Mouse (Mus musculus) urinary bladder, adult 2 months (tissue): Measurements from ENCODE around the gene Wdr89. TPM values are rescaled to one million over a fixed set of nuclear protein-coding genes. Genes with fewer than 3 reads are reported as not detected.

ENCODE experiments used
- DNase-seq: peaks from one replicate; pipeline ENCODE4 v3.0.0; 2022; ENCODE audit warnings: low spot score
- polyA plus RNA-seq: library from polyadenylated mRNA; depleted of rRNA; stranded (reverse); fragments of >200 nt; gene quantifications from 2 replicates; pipeline ENCODE4 v1.2.3, GENCODE M21; 2012

Gene Wdr89
- polyA plus RNA-seq, 1 experiment: 13.4 TPM

DNA sequence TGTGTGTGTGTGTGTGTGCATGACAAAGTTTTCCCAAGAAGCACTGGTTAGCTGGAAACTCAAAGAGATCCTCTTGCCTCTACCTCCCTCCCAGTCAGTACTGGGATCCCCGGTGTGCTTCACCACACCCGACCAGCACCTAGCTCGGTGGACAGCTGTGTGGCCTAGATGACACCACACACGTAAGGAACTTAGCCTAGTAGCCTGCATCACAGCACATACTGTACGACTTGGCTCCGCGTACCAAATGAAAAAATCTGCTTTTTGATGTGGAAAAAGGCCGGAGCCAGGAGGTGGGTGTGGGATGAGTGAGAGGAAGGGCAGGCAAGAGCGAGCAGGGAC lies 450 bp downstream of the Wdr89 start:
- DNase-seq: no peak

DNA sequence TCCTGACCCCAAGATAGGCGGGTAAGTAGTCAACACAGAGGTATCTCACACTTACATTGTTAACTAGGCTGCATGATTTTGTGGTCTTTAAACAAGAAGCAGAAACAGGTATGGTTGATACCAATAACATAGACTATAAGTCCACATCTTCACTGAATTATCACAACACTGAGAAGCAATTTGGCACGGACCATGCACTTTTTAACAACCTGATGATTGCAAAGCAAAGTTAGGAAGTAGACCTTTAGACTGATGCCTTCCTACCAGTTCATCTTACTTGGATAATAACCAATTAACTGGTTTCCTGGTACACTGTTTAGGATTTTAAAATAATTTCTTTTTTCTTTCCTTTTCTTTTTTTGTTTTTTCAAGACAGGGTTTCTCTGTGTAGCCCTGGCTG lies 1.1 kb downstream of the Wdr89 start:
- DNase-seq: no peak

DNA sequence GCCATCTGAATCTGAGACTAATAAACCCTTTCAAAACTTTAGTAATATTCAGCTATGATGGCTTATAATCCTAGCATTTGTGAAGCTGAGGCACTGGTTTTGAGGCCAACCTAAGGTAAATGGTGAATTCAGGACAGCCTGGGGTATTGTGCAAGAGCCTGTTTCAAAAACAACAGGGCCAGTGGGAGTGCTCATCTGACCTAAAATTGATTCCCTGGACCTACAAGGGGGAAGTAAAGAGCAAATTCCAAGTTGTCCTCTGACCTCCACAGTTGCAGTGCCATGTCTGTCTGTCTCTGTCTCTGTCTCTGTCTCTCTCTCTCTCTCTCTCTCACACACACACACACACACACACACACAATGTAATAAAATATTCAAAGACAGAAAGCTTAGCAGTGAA lies 2.4 kb downstream of the Wdr89 start:
- DNase-seq: no peak

DNA sequence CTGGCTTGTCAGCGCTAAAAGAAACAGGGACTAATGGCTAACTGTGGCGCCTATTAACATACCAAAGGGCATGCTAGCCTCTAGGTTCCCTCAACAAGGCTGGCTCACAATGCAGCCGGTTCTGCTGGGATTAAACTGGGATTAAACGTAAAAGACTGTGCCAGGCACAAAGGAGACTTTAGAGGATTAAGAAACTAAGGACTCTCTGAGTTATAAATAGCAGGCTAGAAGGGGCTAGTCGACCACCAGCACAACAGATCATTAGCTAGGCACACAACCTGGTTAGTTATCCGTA lies 4.9 kb downstream of the Wdr89 start:
- DNase-seq: no peak

DNA sequence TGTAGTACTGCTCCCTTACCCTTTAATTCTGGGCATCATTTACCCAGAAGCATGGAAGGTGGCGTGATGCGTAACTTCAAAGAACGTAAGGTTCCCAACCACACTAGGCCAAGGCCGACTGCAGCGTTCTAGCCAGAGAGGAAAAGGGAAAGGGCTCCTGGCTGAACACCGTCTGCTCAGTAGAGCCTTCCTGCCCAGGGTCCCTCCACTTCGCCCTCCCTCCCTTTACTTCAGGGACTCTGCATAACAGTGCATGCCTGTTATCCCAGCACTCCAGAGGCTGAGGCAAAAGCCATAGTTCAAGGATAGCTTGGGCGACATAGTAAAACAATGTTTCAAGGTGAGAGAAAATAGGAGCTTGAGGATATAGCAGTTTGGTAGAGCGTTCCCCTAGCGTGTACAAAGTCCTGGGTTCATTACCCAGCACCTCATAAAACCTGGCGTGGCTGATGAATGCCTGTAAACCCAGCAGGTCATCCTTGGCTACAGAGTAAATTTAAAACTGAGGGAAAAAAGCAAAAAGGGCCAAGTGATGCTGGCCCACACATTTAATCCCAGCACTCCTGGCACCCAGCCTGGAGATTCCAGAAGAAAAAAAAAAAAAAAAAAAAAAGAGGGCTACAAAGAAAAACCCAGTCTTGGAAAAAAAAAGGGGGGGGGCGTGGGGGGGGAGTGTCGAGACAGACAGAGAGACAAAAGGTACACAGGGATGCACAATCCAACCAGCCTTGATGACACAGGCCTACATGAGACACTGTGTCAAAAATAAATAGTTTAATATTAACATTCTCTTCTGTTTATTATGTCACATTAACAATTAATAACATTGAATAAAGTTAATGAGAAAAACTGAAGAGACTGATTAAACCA lies 5.5 kb downstream of the Wdr89 start:
- DNase-seq: no peak

DNA sequence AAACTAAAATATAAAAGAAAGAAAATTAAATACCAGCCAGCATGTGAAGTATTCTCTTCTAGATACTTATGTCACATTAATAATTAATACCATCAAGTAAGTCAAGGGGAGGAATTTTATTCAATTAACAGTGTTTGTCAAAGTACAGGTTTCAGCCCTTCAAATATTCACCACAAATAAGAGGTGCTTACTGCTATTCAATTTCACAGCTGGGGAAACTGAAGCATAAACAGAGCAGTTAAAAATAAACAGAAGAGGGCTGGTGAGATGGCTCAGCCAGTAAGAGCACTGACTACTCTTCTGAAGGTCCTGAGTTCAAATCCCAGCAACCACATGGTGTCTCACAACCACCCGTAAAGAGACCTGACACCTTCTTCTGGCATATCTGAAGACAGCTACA lies 7.0 kb downstream of the Wdr89 start:
- DNase-seq: no peak

DNA sequence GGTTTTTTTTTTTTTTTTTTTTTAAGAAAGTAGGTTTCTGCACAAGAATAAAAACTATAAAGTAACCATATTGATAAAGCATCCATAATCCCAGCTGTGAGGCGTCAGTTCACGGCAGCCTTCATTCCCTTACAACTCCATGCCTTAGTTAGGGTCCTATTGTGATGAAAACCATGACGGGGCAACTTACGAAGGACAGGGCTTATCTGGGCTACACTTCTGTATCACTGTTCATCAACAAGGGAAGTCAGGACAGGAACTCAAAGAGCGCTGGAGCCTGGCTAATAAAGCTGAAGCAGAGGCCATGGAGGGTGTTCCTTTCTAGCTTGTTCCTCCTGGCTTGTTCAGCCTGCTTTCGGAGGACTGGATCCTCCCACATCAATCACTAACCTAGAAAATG lies 10.9 kb downstream of the Wdr89 start:
- no peak for DNase-seq

DNA sequence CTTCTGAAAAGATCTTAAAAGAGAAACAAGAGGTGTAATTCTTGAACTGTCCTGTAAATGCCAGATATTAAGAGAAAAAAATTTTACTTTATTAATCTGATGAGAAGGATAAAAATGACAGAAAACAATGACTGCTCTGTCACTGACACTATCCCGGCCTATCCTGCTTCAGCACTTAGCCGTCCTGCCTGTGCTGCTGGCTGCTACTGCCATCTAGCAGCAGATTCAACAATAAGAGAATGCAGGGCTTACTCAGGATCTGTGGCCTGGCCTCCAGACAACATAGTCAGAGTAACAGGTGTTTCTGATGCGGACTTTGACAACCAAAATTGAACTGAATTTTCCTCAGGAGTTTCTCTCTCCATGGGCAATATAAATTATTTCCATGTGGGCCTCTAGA lies 12.8 kb downstream of the Wdr89 start:
- no peak for DNase-seq

DNA sequence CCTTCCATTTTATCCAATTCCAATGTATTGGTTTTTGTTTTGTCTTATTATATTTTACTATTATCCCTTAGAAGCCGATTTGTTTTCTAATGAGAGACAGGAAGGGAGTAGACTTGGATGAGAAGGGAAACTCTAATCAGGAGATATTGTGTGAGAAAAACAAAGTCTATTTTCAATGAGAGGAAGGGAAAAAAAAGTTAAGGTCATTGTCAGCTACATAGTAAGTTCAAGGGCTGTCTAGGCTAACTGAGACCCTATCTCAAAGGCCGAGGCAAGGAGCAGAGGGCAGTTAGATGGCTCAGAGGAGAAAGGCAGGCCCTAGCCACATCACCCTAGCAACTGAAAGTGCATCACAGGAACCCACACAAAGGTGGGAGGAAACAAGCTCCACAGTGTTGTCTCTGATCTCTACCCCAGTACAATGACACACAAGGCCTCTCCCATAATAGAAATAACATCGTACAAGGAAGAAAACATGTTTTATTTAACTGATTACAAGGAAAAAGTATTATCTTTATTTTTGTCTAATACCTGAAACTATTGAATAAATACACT lies 15.0 kb downstream of the Wdr89 start:
- DNase-seq: no peak

DNA sequence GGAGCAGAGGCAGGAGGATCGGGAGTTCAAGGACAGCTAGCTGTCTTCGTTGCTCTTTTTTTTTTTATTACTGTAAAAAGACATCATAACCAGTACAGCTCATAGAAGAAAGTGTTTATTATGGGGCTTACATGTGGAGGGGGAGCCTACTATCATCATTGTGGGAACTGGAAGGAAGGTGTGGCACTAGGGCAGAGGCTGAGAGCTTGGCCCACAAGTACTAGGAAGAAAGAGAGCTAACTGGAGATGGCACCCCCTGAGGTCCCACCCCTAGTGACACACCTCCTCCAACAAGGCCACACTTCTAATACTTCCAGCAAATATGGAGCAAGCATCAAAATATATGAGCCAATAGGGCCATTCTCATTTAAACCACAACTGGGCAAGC lies 19.6 kb downstream of the Wdr89 start:
- DNase-seq: no peak

DNA sequence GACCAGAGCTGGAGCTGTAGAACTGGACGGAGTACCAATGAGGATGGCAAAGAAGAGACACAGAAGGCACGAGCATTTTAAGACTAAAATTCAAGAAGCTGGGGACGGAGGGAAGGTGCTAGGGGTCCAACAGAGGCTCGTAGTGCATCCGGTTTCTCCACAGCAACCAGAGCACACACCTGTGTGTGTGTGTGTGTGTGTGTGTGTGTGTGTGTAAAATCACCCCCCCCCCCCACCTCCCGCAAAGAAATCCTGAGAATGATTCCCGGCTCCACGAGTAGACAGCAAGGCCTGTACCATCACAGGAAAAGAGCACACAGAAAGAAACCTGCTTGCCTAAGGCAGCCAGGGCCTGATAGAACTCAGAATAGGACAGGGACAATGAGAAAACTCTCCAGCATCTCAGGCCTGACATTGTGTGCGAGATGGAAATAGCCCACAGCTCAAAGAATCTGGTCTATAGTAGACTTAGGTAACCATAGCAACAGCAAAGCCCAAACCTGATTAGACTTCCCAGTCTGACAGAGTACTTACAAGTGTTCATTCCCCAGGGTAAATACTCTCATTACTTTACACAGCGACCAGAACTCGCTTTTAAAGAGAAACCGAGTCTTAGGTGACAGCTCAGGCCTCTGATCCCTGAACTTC lies 20.2 kb downstream of the Wdr89 start:
- no peak for DNase-seq

DNA sequence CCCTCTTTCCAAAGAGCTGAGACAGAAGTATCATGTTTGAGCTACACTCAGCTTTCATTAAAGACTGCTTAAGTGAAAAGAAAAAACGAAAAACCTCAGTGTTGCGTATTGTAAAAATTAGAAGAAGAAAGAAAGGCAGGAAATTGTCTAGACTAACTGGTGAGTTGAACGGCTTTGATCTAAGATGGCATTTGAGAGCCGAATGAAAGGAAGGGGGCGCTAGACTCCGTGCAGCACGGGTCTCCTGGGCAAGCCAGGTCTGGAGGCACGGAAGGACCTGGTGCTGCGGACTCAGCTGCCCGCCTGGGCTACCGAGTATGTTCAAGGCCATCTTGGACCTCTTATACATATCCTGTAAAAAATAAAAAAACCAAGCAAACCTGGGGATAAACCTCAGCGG lies 21.1 kb downstream of the Wdr89 start:
- DNase-seq: no peak

DNA sequence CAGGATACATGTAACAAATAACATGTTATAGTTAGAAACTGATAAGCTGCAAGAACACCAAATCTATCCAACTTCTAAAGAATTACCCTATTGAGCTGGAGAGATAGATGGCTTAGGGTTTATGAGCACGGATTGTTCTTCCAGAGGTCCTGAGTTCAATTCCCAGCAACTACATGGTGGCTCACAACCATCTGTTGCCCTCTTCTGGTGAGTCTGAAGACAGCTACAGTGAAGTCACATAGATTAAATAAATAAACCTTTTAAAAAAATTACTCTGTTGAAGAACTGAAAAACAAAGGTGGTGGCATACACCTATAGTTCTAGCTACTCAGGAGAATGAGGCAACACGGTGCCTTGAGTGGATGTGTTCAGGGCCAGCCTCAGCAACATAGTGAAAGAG lies 21.7 kb downstream of the Wdr89 start:
- DNase-seq: no peak

DNA sequence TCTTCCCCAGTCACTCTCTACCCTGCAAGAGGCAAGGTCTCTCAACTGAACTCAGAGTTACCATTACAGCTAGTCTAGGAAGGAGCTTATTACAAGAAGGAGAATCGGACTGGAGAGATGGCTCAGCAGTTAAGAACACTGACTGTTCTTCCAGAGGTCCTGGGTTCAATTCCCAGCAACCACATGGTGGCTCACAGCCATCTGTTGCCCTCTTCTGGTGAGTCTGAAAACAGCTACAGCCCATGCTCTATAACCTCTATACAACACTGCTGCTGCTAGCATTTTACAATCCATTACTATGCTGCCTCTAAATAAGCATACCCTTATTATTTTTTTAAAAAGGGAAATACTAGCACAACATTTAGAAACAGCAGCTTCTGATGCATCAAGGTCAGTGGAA lies 23.6 kb downstream of the Wdr89 start:
- no peak for DNase-seq

DNA sequence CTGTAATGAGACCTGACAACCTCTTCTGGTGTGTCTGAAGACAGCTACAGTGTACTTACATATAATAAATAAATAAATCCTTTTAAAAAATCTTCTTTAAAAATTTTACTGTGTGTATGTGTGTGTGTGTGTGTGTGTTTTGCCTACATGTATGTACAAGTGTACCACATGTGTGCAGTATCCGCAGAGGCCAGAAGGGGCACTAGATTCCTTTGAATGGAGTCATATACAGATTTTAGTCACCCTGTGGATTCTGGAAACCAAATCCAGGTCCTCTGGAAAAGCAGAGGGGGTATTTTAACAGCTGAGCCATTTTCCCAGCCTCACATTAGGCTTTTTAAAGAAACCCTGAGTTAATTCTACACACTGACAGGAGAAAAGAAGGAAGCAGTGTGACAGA lies 27.6 kb downstream of the Wdr89 start:
- no peak for DNase-seq

DNA sequence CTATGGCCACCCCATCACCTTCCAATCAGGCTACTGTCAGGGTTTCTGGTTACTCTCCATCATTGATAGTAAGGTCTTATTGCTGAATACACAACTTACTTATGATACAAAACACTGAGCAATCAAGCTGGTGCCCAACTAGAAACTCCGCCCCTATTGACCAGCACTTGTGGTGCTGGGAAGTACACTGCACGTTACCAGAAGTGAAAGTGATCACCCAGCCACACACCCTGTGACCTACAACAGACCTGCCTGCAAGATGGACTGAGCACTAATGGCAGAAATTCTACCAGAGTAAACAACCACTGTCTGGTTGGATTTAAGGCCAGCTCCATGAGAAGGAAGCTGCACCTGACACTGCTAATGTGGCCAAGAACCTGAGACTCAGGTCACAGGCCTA lies 31.0 kb downstream of the Wdr89 start:
- no peak for DNase-seq

DNA sequence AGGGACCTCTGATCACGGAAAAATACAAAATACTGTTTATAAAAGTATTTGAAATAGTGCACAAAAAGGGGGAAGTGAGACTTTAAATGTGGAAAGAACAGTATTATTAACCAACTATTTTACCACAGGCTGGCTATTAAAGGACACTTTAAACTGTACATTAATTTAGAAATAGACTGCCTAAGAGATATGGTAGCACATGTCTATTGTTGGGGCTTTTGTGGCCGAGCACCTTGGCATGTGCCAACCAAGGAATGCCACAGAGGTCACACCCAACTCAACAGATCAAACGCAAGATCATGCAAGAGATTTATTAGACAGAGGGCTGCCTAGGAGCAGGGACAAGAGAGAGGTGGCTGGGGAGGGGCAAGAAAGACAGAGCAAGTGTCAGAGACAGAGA lies 32.2 kb downstream of the Wdr89 start:
- DNase-seq: no peak

DNA sequence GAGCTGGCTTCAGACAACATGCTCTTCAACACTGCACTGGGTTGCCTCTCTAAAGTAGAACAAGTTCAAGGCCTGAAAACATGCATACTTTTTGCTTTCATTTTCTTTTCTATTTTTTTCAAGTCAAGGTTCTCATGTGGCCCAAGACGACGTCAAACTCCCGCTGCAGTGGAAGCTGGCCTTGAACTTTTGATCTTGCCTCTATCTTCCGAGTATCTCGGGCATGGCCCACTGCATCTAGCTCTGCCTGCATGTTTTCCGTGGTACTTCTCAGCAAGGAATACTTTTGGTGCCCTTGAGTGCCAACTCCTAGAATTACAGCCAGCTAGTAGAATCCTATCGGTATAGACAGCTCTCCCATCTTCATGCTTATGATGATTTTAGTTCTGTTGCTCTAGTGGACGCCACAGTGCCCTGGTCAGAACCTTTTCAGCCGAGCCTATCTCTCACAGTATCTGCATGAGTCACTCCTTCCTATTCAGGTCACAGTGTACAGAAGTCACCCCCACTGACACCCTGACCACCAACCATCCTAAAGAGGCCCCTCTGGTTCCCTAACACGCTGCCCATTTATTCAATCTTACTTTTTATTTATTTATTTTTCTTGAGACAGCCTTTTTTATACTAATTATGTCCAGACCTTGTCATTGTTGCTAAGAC lies 33.4 kb downstream of the Wdr89 start:
- no peak for DNase-seq

DNA sequence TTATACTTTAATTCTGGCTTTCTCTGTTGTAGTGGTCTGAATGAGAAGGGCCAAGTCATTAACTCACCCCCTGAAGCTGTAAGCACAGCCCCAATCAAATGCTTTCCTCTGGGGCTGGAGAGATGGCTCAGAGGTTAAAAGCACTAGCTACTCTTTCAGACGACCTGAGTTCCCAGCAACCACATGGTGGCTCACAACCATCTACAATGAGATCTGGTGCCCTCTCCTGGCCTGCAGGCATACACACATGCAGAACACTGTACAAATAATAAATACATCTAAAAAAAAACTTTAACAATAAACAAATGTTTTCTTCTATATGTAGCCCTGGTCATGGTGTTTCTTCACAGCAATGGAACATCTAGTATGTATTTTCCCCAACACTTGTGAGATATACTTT lies 39.7 kb downstream of the Wdr89 start:
- no peak for DNase-seq

DNA sequence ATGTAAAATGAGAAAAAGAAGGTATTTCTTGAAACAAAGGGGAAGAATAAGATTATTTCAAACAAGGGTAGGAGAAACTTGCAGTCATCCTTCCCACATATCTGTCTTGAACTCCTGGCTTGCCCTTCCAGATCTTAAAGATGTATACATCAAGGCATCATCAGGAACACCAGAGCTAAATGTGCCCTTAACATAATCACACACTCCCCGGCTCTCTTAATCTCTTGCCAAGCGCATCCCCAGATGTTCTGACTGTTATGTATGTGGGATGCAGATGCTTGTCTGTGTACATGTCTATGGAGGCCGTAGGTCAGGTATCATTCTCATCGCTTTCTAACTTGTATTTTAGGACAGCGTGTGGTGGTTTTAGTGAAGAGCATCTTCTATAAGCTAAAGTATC lies 46.0 kb downstream of the Wdr89 start:
- no peak for DNase-seq

DNA sequence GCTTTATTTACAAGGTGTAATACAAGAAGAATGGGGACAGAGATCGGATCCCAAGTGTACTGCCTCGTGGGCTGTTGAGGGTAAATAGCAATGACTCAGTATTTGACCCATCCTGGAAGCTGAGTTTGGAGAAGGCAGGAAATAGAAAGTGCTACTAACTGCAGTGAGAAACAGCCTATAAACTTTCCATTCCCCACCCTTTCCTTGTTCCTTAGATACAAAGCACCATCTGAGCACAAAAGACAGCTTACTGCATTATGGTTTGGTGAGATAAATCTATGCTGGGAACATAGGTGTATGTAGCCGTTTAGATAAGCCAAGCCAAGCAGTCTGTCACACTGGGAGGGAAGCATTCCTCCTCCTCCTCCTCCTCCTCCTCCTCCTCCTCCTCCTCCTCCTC lies 46.5 kb downstream of the Wdr89 start:
- DNase-seq: no peak

DNA sequence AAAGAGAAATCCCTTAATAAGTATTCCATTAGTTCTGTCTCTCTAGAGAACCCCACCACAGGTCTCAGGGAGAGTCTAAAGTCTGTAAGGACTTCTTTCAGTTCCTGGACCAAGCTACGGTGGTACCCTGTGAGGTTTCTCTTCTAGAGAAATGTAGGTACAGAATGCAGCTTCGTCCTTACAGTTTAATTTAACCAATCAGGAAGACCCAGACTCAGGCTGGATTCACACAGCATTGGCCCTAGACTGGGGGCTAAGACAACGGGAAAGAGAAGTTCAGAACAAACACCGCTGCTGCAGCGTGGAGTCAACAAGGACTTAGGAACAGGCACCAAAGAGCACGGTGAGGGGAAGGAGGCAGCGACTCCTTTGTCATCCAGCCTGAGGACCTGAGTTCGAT lies 52.5 kb downstream of the Wdr89 start:
- no peak for DNase-seq

DNA sequence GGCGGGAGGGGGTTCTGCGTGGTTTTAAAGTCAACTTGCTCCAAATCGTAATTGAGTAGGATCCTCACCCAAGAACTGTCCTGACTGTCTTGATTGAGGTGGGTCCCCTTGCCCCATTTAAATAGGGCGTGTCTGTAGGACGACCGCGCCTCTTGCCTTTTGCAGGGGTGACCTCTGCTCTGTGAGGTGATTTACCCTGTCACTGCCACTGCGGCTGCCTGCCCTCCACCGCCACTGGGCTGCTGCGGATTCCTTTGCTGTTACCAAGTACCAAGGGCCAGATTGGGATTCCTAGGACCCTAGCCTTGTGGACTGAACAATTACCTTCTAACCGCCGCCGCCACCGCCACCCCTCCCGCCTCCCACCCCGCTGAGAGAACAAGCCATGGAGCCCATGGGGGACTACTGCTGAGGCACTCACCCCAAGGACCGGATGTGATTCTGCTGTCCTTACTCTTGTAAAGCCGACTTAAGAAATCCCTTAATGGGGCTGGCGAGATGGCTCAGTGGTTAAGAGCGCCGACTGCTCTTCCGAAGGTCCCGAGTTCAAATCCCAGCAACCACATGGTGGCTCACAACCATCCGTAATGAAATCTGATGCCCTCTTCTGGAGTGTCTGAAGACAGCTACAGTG lies 53.1 kb downstream of the Wdr89 start:
- no peak for DNase-seq
